Mouse (Mus musculus) cortical plate, adult 2 months (tissue): ENCODE results near the gene Ntn1.

Experiments
- CTCF ChIP-seq: fragments of 200-500 bp; IDR thresholded peaks from 2 replicates; pipeline ENCODE4 v1.5.1; 2011; ENCODE audit warnings: mild to moderate bottlenecking, control low read depth, low read length; ENCODE audit not compliant: insufficient read depth; ENCODE audit errors: extremely low read depth
- POLR2A ChIP-seq: fragments of 200-500 bp; IDR thresholded peaks from 2 replicates; pipeline ENCODE4 v1.6.1; 2011; ENCODE audit warnings: mild to moderate bottlenecking, low read length, control low read depth; ENCODE audit not compliant: insufficient read depth; ENCODE audit errors: extremely low read depth

- TF ChIP-seq CTCF, result no peak
- no peak for TF ChIP-seq POLR2A
These were observed 204.9 kb downstream of the Ntn1 start for GRCm38 (mm10) chr11:68195693-68196176.
